Mouse (Mus musculus) gastrocnemius, postnatal 10 days (tissue): ENCODE results near the gene Gm20388. TPM values are rescaled to one million over a fixed set of nuclear protein-coding genes. Genes with fewer than 3 reads are reported as not detected.
"Not testable (repeated sequence)": the region's sequence is repeated elsewhere in the genome, so short reads cannot be mapped to it uniquely, and the experiment has no call there.

ENCODE experiments used
- DNase-seq: peaks from one replicate; pipeline ENCODE4 v3.0.0; 2021; ENCODE audit warnings: mixed read lengths
- total RNA-seq, 2 experiments: library from RNA; stranded (reverse); gene quantifications; 2 replicates each; pipeline ENCODE4 v1.2.3; 2021

Gene Gm20388
- total RNA-seq, 2 experiments from 2014 or later, result 2.9 to 6.0 TPM

DNA sequence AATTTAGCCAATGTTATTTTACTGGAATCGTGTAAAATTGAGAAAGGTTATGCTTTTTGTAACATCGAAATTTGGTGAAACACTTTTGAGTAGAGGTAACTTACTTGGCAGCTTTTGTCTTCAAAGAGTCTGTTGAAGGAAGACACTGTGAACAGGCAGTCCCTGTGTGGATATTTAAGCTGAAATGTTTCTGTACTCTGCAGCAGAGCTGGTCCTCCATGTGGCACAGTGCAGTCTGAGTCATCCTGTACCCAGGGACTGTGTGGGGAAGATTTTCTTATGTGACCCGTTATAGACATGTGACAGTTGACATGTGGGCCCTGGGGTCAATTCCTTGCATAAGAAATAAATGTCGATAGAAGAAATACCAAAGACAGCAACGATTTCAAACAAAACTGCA is 4251.0 kb downstream of the Gm20388 start:
- DNase-seq, result no peak

- no peak for DNase-seq
Observed at GRCm38 (mm10) chr8:124163258-124163657, 4252.6 kb downstream of the Gm20388 start.

DNA sequence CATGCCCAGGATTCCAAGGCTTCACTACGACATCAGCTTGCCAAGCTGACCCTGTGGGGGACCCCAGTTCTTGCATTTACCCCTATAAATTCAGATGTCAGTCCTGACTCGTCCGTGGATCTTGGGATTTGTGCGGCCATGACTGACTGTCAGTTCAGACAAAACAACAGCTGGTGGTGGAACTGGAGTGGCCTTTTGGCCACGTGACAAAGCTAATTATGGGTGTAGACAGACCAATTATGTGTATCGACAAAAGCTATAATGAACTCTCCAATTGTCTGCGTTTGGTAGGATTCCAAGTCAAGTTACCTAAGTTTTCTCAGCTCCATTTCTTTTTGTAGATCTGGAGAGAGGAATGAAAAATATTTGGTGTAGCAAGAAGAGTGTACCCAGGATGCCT is 4259.1 kb downstream of the Gm20388 start:
- no peak for DNase-seq

- DNase-seq, result no peak
Observed at GRCm38 (mm10) chr8:124170671-124171070, 4260.0 kb downstream of the Gm20388 start.

DNA sequence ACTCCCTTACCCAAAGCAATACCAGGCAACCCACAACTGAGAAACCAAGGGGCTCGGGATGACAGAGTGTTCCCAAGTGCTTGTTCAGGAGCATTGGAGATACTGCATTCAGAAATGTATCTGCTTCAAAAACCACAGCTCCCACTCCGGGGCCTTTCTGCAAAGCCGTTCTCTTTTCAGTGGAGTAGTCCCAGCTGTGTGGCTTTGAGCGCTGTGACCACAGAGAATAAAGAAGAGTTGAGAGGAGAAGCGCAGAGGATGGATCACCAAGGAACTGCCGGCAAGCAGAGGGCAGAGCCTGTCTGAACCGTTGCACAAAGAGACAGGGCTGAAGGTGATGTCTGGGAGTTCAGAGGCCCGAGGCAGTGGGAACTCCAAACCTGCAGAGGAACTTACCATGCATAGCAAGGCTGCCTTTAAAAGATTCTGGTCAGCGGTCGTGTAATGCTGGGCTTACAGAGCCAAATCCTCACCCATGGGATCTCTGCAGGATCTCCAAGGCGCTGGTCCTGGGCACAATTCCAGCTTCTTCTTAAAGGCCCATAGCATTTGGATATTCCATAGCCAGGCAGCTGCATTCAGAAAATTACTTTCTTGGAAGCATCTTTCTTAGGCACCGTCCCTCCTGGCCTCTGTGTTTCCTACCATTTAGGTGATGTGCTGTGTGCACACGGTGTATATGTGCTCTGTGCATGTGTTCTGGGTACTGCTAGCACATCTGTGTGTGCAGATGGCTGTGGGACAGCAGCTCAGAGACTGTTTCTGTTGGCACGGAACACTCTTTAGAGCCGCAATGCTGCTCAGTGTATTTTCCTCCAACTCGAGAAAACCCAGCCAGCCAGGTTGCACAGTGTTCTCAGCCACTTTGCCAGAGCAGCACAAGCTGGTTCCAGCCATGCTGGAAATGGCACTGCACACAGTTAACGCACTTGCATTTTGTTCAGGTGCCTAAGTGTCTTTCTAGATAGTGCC is 4261.2 kb downstream of the Gm20388 start:
- no peak for DNase-seq

DNA sequence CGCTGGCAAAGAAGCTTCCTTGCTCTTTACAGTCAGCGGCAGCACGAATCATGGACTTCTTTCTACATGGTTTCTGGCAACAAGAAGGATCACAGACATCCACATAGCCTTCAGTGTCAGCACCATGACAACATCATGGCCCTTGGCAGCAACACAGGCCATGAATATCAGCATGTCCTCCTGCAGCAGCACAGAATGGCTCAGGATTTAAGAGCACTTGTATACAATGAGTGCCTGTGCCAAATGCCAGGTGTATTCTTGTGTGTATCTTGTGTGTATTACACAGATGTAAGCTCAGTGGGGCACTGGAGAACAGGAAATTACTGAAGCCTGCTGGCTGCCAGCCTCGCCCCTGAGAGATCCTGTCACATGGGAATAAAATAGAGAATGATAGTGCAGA is 4263.0 kb downstream of the Gm20388 start:
- no peak for DNase-seq

GRCm38 (mm10) chr8:124176133-124176532 is 4265.5 kb downstream of the Gm20388 start:
- no peak for DNase-seq

DNA sequence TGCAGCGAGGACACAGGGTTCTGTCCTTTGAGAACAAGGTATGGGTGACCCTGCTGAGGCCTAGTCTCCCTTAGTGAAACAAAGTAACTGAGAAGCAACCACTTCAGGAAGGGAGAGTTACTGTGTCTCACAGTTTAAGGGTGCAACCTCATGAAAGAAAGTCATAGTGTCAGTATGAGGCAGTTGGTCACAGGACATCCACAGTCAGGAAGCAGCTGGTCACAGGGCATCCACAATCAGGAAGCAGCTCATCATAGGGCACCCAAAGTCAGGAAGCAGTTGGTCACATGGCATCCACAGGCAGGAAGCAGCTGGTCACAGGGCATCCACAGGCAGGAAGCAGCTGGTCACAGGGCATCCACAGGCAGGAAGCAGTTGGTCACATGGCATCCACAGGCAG is 4266.5 kb downstream of the Gm20388 start:
- DNase-seq, result not testable (repeated sequence)

DNA sequence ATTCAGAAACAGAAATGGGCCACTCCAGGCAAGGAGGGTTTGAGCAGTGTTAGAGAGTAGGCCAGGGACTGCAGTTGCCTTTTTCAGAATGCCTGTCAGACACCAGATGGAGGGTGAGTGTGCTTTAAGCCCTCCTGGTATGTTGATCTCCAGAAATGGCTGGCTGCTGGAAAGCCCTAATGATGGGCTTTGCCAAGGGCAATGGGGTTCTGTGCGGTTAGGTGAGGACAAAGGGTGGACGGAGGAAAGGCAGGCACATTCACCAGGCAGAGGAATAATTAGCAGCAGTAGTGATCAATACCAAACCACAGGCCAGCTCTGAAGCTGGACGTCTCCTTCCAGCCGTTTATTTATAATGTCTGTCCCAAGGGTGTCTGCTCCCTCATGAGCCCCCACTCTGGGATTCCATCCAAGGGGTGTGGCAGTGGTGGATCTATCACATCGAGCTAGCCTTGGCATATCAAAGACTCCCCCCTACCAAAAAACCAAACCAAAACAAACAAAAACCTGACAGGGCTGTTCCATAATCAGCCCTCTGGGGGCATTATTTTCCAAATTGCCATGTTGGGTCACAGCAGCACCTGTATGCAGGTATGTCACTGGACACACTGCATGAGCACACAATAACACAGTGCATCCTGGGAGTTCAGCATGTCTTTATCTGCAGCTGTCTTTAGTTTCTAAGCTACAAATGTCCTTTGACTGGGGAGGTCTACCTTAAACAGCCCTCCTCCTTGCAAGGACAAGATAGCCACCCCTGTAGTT is 4270.2 kb downstream of the Gm20388 start:
- DNase-seq, result no peak

GRCm38 (mm10) chr8:124181751-124182150 is 4271.1 kb downstream of the Gm20388 start:
- DNase-seq, result no peak

DNA sequence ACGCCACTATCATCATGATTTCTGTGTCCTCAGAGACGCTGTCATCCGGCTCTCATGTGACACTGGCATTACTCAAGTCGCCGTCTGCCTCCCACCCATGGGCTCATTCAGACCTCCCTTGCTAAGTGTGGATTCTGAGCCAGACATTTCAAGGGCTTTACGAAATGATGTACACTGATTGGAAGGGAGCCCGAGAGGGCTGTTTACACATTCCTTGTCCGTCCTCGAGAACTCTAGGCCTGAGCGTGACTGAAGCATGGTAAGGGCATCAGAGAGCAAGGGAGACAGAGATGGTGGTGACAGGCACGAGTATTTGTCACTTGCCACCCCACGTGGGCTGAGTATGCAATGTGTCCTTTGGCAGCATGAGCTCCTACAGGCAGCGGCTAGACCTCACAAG is 4271.6 kb downstream of the Gm20388 start:
- no peak for DNase-seq

GRCm38 (mm10) chr8:124184078-124184477 is 4273.4 kb downstream of the Gm20388 start:
- no peak for DNase-seq

DNA sequence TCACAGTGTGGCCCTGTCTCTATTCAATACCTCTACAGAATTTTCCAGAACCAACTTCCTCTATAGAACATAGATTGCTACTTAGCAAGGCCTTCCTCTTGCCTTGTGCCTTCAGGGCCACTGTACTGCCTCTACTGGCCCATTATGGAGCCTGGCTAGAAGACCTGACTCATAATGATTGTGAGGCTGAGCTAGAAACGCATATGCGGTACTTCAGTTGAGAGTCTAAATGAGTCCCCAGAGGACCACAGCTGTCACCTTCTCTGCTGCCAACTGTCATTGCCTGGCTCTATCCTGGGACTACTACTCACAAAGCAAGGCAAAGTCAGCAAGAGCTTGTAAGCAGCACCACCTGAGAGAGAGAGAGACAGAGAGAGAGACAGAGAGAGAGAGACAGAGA is 4273.9 kb downstream of the Gm20388 start:
- DNase-seq, result no peak

DNA sequence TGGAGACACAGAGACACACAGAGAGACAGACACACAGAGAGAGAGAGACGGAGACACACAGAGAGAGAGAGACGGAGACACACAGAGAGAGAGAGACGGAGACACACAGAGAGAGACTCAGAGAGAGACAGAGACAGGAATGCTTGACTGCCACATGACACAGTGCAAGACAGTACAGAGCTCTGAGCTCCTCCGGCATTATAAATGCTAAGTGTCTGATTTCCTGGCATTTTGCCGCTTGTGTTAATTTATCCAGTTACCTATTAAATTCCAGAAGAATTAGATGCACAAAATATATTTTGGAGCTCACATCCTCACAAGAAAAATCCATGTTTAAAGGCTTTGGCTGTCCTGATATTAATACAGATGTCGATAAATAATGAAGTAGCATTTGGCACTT is 4274.4 kb downstream of the Gm20388 start:
- no peak for DNase-seq

- DNase-seq, result no peak
Observed at GRCm38 (mm10) chr8:124190388-124190787, 4279.7 kb downstream of the Gm20388 start.

GRCm38 (mm10) chr8:124192242-124192641 is 4281.6 kb downstream of the Gm20388 start:
- DNase-seq, result no peak

DNA sequence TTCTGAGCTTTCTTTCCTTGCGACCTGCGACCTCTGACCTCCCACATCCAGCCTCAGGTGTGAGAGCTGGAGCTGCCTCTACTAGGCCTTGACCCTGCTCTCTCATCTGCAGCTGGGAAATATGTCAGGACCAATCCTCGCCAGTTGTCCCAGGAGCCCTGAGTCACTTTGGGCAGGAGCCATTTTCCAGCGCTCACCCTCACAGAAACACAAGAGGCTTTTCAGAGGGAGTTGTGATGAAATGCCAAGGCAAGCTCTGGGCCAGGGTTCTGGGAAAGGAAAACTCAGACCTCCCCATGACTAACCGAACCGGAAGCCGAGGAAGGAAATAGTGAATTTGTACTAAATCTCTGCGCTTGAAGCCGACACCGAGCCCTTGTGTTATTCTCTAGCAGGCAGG is 4282.3 kb downstream of the Gm20388 start:
- peak; percentile 61 for DNase-seq

- no peak for DNase-seq
Observed at GRCm38 (mm10) chr8:124193992-124194391, 4283.4 kb downstream of the Gm20388 start.

GRCm38 (mm10) chr8:124196195-124196594 is 4285.6 kb downstream of the Gm20388 start:
- DNase-seq, result no peak

DNA sequence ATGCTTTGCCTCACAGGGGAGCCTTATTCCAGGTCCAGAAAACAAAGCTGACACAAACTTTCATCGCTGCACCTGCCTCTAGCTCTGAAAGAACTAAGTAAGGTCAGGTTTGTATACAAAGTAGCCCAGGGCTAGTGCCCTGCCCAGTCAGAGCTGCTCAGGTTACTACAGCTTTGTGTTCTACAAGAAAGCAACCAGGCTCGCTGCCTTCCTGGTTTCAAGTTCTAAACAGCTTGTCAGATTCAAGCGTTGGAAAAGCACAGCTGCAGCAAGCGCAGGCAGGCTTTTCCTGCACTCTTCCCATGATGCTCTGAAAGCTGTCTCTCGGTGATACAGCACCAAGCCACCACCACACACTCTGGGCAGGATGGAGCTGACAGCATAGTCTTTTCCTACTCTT is 4286.2 kb downstream of the Gm20388 start:
- no peak for DNase-seq

DNA sequence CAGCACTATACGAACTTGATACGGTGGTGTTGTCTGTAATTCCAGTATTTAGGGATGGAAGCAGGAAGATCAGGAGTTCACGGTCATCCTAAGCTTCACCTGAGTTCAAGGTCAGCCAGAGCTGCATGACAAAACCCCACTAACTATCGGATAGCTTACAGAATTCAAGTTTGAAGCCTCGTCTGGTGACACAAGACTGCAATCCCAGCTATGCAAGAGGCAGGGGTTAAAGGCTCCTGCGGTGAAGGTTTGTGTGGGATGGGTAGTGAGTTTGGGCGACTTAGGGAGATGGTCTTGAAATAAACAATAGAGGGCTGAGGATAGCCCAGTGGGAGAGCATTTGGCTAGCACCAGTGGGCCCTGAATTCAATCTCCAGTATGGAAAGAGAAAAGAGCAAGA is 4287.6 kb downstream of the Gm20388 start:
- no peak for DNase-seq

- DNase-seq, result no peak
Observed at GRCm38 (mm10) chr8:124200400-124200799, 4289.8 kb downstream of the Gm20388 start.

- DNase-seq, result no peak
Observed at GRCm38 (mm10) chr8:124201706-124202105, 4291.1 kb downstream of the Gm20388 start.
